Mouse (Mus musculus) induced T-regulatory cell, adult 2 months (primary cell): Measurements from ENCODE around the gene Pemt.

Experiments used
- DNase-seq: peaks from one replicate; pipeline ENCODE4 v3.0.0-alpha.2; 2012; ENCODE audit warnings: low read depth

The Pemt gene

GRCm38 (mm10) chr11:60001231-60001980 is 44.9 kb downstream of the Pemt start:
- no peak for DNase-seq

- DNase-seq: no peak
These were observed 52.0 kb downstream of the Pemt start for GRCm38 (mm10) chr11:59994318-59994717.

GRCm38 (mm10) chr11:59991365-59991764 is 54.9 kb downstream of the Pemt start:
- DNase-seq: no peak

- no peak for DNase-seq
These were observed 56.9 kb downstream of the Pemt start for GRCm38 (mm10) chr11:59989406-59989805.

GRCm38 (mm10) chr11:59977831-59978230 is 68.5 kb downstream of the Pemt start:
- DNase-seq: no peak

GRCm38 (mm10) chr11:59975241-59975640 is 71.0 kb downstream of the Pemt start:
- DNase-seq: no peak

- DNase-seq: no peak
These were observed 72.9 kb downstream of the Pemt start for GRCm38 (mm10) chr11:59973389-59973788.

- DNase-seq: no peak
These were observed 74.6 kb downstream of the Pemt start for GRCm38 (mm10) chr11:59971691-59972090.

- no peak for DNase-seq
These were observed 75.5 kb downstream of the Pemt start for GRCm38 (mm10) chr11:59970780-59971179.

GRCm38 (mm10) chr11:59967765-59968164 is 78.5 kb downstream of the Pemt start:
- no peak for DNase-seq

- no peak for DNase-seq
These were observed 80.2 kb downstream of the Pemt start for GRCm38 (mm10) chr11:59966102-59966483.

- peak; percentile 77 for DNase-seq
These were observed 80.8 kb downstream of the Pemt start for GRCm38 (mm10) chr11:59965227-59966101.

- DNase-seq: peak; percentile 80
These were observed 81.5 kb downstream of the Pemt start, which contains the start of gene Rasd1 for GRCm38 (mm10) chr11:59964818-59965217. Gene Rasd1, minus strand, starts transcription at chr11:59964944.

GRCm38 (mm10) chr11:59964163-59964758 is 82.0 kb downstream of the Pemt start:
- peak; percentile 46 for DNase-seq

GRCm38 (mm10) chr11:59963364-59964162 is 82.7 kb downstream of the Pemt start:
- peak; percentile 12 for DNase-seq

GRCm38 (mm10) chr11:59962590-59962989 is 83.7 kb downstream of the Pemt start:
- DNase-seq: no peak

GRCm38 (mm10) chr11:59961338-59961875 is 84.9 kb downstream of the Pemt start:
- DNase-seq: no peak

- DNase-seq: no peak
These were observed 85.6 kb downstream of the Pemt start for GRCm38 (mm10) chr11:59960476-59961337.

GRCm38 (mm10) chr11:59959453-59959852 is 86.8 kb downstream of the Pemt start:
- no peak for DNase-seq

- DNase-seq: no peak
These were observed 89.5 kb downstream of the Pemt start for GRCm38 (mm10) chr11:59956749-59957148.

GRCm38 (mm10) chr11:59952892-59953291 is 93.4 kb downstream of the Pemt start:
- no peak for DNase-seq
